ENCODE assay signal across 8 mouse cellular contexts in genomic region chr8:122269404-122269803, GRCm38 (mm10). TPM values are rescaled to one million over a fixed set of nuclear protein-coding genes. Genes with fewer than 3 reads are reported as not detected.
DNase-seq lines count a peak whose midpoint lies in the region; ATAC-seq and TF ChIP-seq lines count a peak whose summit lies in the region.

No protein-coding gene starts in this region.

- peak; percentile 89 for TF ChIP-seq CTCF in G1E (IDR thresholded peaks at IDR 0.05; ENCODE audit: low read depth, low read length)

- H3K4me1 ChIP-seq in G1E (ENCODE audit: insufficient read depth, low read depth, low read length), result peaks cover 43% of the 10 kb centered on the region
- H3K4me1 ChIP-seq in forebrain, embryonic 13.5 days, result peaks cover 22% of the 10 kb centered on the region
- H3K4me1 ChIP-seq in lung, embryonic 16.5 days (replicated peaks; ENCODE audit: control insufficient read depth, insufficient read depth, low read length), result peaks cover 4% of the 10 kb centered on the region; the same call in 1 of the 2 replicates

- H3K4me3 ChIP-seq in G1E (ENCODE audit: low read depth, low read length), result no peak overlapping the region
- peak overlapping the region; percentile 42 for H3K4me3 ChIP-seq in forebrain, embryonic 13.5 days
- peak overlapping the region; percentile 41 for H3K4me3 ChIP-seq in lung, embryonic 16.5 days (ENCODE audit: low read length)

- no peaks in the 10 kb centered on the region for H3K36me3 ChIP-seq in G1E (replicated peaks)
- H3K36me3 ChIP-seq in forebrain, embryonic 13.5 days (ENCODE audit: poor library complexity, severe bottlenecking), result no peaks in the 10 kb centered on the region
- no peaks in the 10 kb centered on the region for H3K36me3 ChIP-seq in lung, embryonic 16.5 days (ENCODE audit: control insufficient read depth, insufficient read depth, low read length)

- H3K9ac ChIP-seq in forebrain, embryonic 13.5 days, result peak overlapping the region; percentile 57
- H3K9ac ChIP-seq in lung, embryonic 16.5 days (ENCODE audit: low read length), result peak overlapping the region; percentile 46; the same call in 1 of the 2 replicates

- WGBS in forebrain, embryonic 13.5 days, result 5% methylated on average over 21 of the region's 21 CpGs
- WGBS in lung, embryonic 16.5 days, result 2% methylated on average over 21 of the region's 21 CpGs

- ATAC-seq in G1E (ENCODE audit: extremely low read depth, insufficient number of reproducible peaks, low FRiP score, poor library complexity, severe bottlenecking), result no peak
- peak; percentile 28; the same call in 1 of the 2 replicates for ATAC-seq in cerebellum, adult (ENCODE audit: insufficient number of reproducible peaks, low FRiP score, low TSS enrichment)
- ATAC-seq in forebrain, embryonic 13.5 days, result peak; percentile 57
- peak; percentile 40 to 47; a peak in 2 of 4 replicates for ATAC-seq in hematopoietic stem cell, adult 5-6 weeks (replicated peaks in 1 of 2; ENCODE audit: insufficient read depth in 1 of 2, low FRiP score in 2 of 2, low TSS enrichment in 1 of 2, low read depth in 1 of 2, poor library complexity in 2 of 2, severe bottlenecking in 2 of 2)
- peak; percentile 52 for ATAC-seq in lung, embryonic 16.5 days (ENCODE audit: low read depth)

- H3K27me3 ChIP-seq in G1E (ENCODE audit: insufficient read depth, low read length), result peaks cover 78% of the 10 kb centered on the region
- H3K27me3 ChIP-seq in forebrain, embryonic 13.5 days, result peaks cover 47% of the 10 kb centered on the region
- peaks cover 2% of the 10 kb centered on the region for H3K27me3 ChIP-seq in lung, embryonic 16.5 days (ENCODE audit: control insufficient read depth, insufficient read depth, low read depth, low read length)

- DNase-seq in G1E (ENCODE audit: low spot score), result peak; percentile 64
- DNase-seq in layer of hippocampus, adult 9-11 months, result peak; percentile 60
- peak; percentile 73 for DNase-seq in ovary, postnatal 14 days (ENCODE audit: low spot score)
- DNase-seq in thymus, postnatal 14 days, result peak; percentile 86

- peak overlapping the region; percentile 68 for H3K4me2 ChIP-seq in forebrain, embryonic 13.5 days
- H3K4me2 ChIP-seq in lung, embryonic 16.5 days (ENCODE audit: low read depth, low read length), result peak overlapping the region; percentile 64

- no peaks in the 10 kb centered on the region for H3K9me3 ChIP-seq in G1E (replicated peaks)
- H3K9me3 ChIP-seq in forebrain, embryonic 13.5 days (replicated peaks), result no peaks in the 10 kb centered on the region
- no peaks in the 10 kb centered on the region for H3K9me3 ChIP-seq in lung, embryonic 16.5 days (ENCODE audit: control insufficient read depth, low read length)

- H3K27ac ChIP-seq in forebrain, embryonic 13.5 days, result no peak overlapping the region
- no peak overlapping the region for H3K27ac ChIP-seq in lung, embryonic 16.5 days (ENCODE audit: low read length)

RNA-seq across cellular contexts. Expression of gene Zfpm1, which starts 12.5 kb away (rescaled TPM):
- total RNA-seq in G1E (2014; fragmentation: Nextera tagmentation) (254 and 292 TPM in 2 replicates), G1E (2017) (53.1 and 54.4 TPM in 2 replicates)
- 1,150 and 1,251 TPM in 2 replicates for polyA plus RNA-seq in G1E (2012)
- 0.48 and 0.49 TPM in 2 replicates for polyA plus RNA-seq in forebrain, embryonic 13.5 days (2015; fragmentation: Nextera tagmentation; extraction: Ambion mirVana)
- total RNA-seq in hematopoietic stem cell, adult 5-6 weeks (2017), result 21.8 and 70.4 TPM in 2 replicates
- 0.82 and 1.2 TPM in 2 replicates for polyA plus RNA-seq in lung, embryonic 16.5 days (2015; fragmentation: Nextera tagmentation; extraction: Ambion mirVana)

Comparison
In these comparisons a context has a peak if more than half of its experiments do, and no peak if none do; other contexts are left out.
1. RNA of gene Zfpm1, which starts 12.5 kb away (polyA plus RNA-seq): 1,150 to 1,251 TPM in G1E; 0.82 to 1.2 TPM in lung, embryonic 16.5 days and 0.48 to 0.49 TPM in forebrain, embryonic 13.5 days; every median in the first group is over 100 times any median in the second.
2. Peak in every context shown above with its lines, with median percentiles within 50 percentile points of each other: DNase-seq.